Mouse (Mus musculus) layer of hippocampus, adult 2 months (tissue): Measurements from ENCODE around the gene Evi5l. TPM values are rescaled to one million over a fixed set of nuclear protein-coding genes. Genes with fewer than 3 reads are reported as not detected.

ENCODE experiments used
- DNase-seq, 2 experiments: peaks; one replicate each; pipeline ENCODE4 v3.0.0; 2022; ENCODE audit warnings: low spot score in 2 of 2
- H3K27ac ChIP-seq: fragments of 200-600 bp; 2 replicates; pipeline ENCODE4 v1.8.1; 2022
- H3K4me3 ChIP-seq: fragments of 200-600 bp; 2 replicates; pipeline ENCODE4 v1.8.1; 2022; ENCODE audit warnings: mild to moderate bottlenecking
- CTCF ChIP-seq: fragments of 200-600 bp; conservative IDR thresholded peaks from 2 replicates; pipeline ENCODE4 v1.8.1; 2022; ENCODE audit warnings: antibody characterized with exemption, mild to moderate bottlenecking, moderate library complexity
- total RNA-seq, 2 experiments: library from RNA; stranded (reverse); gene quantifications; 2 replicates each; pipeline ENCODE4 v1.2.3; 2021

Evi5l gene
- total RNA-seq, 2 experiments from 2014 or later, result 100 to 107 TPM

DNA sequence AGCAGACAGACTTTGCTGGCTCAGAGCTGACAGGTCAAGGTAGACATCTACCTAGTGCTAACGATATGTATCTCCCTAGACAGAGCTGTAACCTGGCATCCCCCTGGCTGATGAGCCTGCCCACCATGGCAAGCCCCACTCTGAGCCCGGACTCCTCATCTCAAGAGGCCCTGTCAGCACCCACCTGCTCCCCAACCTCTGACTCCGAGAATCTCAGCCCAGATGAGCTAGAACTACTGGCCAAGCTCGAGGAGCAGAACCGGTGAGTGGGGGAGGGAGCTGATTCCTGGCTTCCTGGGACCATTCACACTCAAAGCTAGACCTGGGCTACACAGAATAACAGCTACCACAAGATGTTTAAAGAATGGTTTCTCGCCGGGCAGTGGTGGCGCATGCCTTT is 17.0 kb downstream of the Evi5l start:
- no peak for TF ChIP-seq CTCF
- no peak for DNase-seq
- Histone ChIP-seq H3K27ac (no peak overlapping the region), H3K4me3 (no peak overlapping the region)

DNA sequence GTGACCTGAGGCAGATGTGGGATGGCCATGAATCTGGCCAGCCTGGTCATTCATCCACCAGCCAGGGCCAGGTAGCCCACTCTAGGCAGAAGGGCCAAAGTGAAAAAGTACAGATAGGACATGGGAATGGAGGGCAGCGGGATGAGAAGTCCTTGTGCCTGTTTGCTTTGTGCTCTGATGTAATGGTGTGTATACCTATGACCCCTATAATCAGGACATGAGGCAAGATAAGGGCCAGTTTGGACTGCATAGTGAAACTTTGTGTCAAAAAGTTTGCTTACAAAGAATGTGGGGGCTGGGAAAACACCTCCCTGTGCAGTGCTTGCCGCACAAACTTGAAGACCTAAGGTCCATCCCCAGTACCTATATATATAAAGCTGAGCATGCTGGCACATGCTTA is 19.8 kb downstream of the Evi5l start:
- DNase-seq, result no peak
- no peak overlapping the region for H3K4me3 ChIP-seq
- TF ChIP-seq CTCF, result no peak
- H3K27ac ChIP-seq, result no peak overlapping the region

DNA sequence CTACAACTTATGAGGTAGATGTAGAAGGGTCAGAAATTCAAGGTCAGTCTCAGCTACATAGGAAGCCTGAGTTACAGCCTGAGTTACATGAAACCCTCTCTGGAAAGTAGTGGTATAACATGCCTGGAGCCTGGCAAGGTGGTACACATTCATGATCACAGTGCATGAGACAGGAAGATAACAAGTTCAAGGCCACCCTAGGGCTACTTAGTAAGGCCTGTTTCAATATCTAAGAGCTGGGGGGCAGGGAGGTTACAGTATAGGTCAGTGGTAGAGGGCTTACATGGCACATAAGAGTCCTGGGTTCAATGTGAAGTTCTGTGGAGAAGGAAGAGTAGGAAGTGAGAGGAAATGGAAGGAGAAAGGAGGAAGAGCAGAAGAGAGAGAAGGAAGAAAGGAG is 22.2 kb downstream of the Evi5l start:
- no peak for TF ChIP-seq CTCF
- Histone ChIP-seq H3K27ac (peak overlapping the region; percentile 61), H3K4me3 (no peak overlapping the region)
- DNase-seq, result no peak

DNA sequence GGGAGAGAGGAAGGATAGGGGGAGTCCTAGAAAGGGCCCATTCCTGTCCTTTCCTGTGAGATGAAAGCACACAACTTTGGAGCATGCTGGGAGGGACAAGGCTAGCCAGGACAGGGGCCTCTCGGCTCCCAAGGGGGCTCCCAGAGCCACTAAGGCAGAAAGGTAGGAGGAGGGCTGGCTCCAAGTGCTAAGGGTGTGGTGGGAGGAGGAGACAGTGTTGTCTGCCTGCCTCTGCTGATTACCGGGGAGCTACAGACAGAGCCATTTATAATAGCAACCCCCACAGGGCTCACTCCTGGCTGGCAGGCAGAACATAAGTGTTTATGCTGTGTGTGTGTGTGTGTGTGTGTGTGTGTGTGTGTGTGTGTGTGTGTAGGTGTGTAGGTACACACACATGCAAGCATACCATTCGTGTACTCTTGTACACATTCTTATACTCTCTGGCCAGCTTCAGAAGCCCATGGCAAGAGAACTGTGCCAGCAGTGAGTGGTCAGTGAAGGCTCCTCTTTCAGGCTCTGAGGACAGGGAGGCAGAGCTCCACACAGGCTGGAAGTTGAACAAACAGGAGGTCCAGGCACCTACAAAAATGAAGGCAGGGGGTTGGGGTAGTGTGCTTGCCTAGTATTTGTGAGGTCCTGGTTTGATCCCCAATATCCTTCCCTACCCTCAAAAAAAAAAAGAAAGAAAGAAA is 22.8 kb downstream of the Evi5l start:
- DNase-seq, result no peak
- TF ChIP-seq CTCF, result no peak
- H3K27ac ChIP-seq, result peak overlapping the region; percentile 61
- H3K4me3 ChIP-seq, result no peak overlapping the region

DNA sequence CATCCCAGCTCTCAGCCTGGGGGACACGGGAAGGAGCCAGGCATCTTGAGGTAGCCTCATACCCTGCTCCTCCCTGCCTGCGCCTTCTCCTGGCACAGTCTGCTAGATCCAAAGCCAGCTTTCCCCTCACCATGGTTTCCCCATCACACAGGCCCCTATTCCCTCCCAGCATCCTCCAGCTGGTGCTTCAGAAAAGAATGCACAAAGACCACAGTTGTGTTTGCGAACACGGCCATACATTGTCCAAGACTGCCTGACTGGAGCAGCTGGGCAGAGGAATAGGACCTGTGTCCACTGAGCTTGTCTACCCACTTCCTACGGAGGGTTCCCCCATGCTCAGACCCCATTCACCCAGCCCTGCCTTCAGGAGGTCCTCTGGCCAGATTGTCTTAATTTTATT is 25.9 kb downstream of the Evi5l start:
- H3K4me3 ChIP-seq, result no peak overlapping the region
- H3K27ac ChIP-seq, result peak overlapping the region; percentile 87
- DNase-seq, result peak; percentile 50 to 67
- TF ChIP-seq CTCF, result no peak

DNA sequence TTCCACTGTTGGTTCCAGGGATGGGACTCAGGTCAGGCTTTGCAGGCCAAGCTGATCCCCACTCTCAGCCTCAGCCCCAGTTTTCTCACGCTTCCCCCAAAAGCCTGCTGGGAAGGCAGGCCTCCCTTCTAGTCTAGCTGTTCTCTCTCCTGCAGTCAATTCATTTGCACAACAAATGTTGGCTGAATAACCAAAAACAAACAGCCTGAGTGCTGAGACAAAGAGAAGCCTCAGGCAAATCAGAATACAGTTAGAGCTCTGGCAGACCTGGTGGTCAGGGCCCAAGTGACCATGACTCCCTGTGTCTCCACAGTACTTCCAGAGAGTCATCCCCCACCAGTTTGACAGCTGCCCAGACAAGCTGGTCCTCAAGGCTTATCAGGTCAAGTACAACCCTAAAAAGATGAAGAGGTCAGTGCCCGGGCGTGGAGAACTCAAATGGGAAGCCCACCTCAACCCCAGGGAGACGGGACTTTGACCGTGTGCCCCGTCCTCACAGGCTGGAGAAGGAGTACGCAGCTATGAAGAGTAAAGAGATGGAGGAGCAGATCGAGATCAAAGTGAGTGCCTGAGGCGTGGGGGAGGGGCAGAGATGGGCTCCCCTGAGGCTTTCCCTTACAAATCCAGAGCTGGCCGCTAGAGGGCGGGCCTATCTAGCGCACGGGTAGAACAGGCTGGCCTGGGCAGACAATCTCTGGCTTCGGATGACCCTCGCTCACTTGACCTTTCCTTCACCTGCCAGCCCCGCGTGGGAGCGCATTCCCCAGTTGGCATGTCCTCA is 26.6 kb downstream of the Evi5l start:
- peak; percentile 85 to 95 for DNase-seq
- no peak overlapping the region for H3K4me3 ChIP-seq
- TF ChIP-seq CTCF, result peak; percentile 97
- peak overlapping the region; percentile 87 for H3K27ac ChIP-seq

DNA sequence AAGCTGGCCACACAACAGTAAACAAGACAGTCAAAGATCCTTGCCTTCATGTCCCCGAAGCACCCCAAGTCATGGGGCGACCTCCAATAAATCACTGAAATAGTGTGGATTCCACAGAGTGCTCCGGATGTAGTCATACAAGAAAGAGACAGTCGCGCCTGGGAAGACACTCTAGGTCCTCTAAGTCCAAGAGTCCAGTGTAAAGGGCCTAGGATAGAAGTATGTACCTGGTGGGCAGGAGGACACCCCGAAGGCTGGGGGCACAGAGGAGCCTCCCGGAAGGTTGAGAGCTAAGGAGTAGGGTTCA is 27.2 kb downstream of the Evi5l start:
- H3K27ac ChIP-seq, result peak overlapping the region; percentile 87
- no peak for TF ChIP-seq CTCF
- no peak for DNase-seq
- H3K4me3 ChIP-seq, result no peak overlapping the region

DNA sequence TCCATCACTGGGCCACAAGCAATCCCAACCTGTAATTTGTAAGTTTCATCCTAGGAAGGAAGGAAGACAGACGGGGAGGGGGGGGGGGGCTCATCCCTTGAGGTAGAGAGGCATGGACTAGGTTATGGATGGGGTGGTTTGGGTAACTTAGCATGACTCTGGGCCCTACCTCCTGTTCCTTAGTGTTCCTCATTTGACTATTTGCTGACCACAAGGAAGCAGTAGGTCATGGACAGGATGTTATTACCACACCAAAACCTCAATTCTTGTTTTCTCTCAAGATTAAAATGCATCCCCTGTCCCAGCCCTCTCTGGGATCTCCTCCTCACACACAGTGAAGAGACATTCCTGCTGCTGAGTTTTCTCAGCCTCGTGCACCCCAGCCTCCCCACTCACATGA is 35.0 kb downstream of the Evi5l start:
- Histone ChIP-seq H3K27ac (no peak overlapping the region), H3K4me3 (no peak overlapping the region)
- TF ChIP-seq CTCF, result no peak
- no peak for DNase-seq

DNA sequence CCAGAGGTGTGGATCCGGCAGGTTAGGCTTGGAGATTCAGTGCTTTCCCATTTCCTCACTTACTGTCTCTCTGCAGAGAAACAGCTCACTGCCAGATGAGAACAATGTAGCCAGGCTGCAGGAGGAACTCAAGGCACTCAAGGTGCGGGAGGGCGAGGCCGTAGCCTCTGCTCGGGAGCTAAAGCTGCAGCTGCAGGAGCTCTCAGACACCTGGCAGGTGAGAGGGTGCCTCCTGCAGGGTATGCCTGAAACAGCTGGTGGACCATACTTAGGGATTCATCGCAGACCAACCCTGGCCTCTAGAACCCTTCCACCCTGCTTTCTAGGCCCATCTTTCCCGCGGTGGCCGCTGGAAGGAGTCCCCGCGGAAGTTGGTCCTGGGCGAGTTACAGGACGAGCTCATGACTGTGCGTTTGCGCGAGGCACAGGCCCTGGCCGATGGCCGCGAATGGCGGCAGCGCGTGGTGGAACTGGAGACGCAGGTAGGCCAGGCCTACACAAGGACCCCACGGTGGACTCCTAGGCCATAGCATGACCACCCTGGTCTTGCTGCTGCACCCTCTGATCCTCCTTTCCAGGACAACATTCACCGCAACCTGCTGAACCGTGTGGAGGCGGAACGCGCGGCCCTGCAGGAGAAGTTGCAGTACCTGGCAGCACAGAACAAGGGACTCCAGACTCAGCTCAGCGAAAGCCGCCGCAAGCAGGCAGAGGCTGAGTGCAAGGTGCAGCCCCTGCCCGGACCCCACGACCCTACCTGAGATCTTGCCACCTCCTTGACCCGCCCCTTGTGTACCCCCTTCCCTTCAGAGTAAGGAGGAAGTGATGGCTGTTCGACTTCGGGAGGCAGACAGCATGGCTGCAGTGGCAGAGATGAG is 39.1 kb downstream of the Evi5l start:
- no peak for TF ChIP-seq CTCF
- peak overlapping the region; percentile 72; the same call in 1 of the 2 replicates for H3K27ac ChIP-seq
- no peak for DNase-seq
- no peak overlapping the region for H3K4me3 ChIP-seq

DNA sequence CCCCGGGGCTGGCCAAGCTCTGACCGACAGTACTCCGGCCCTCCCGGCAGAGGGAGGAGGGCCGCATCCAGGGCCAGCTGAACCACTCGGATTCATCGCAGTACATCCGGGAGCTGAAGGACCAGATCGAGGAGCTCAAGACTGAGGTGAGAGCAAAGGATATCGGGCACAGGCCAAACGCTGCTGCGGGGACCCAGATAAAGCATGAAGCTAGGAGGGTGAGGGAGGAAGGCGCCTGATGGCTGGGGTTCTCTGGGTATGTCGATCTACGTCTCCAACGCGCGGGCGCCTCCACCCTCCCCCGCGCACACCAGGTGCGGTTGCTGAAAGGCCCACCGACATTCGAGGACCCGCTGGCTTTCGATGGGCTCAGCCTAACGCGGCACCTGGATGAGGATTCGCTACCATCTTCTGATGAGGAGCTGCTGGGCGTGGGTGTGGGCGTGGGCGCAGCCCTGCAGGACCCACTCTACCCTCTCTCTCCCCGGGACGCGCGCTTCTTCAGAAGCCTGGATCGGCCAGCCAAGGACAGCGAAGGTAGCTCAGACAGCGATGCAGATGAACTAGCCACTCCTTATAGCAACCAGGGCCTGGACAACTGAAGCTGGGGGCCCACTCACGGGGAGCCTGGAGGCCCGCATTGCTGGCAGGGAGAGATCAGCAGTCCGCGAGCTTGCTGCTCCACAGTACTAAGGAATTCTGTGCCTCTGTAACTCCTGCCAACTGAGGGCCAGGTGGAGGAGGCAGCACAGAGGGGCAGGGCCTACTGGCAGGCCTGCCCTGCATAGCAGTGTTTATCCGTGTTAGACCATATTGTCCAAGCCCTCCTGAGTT is 40.0 kb downstream of the Evi5l start:
- DNase-seq, result no peak
- peak overlapping the region; percentile 72 for H3K27ac ChIP-seq

DNA sequence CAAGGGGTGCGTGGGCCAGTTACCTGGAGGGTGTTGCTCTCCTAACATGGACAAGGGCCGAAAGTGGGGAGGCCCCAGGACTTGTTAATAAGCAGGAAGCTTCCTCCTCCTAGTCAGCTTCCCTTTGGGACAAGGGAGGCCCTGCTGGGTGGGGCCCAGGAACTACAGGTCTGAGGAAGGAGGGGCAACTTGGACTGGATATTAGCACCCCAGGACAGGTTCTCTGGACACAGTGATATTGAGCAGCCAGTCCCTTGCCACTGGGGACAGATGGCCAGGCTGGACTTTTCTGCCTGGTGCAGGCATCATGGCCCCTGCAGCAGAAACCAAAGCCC is 40.6 kb downstream of the Evi5l start:
- DNase-seq, result no peak
- peak overlapping the region; percentile 72 for H3K27ac ChIP-seq
- no peak overlapping the region for H3K4me3 ChIP-seq
- no peak for TF ChIP-seq CTCF

More for the DNA sequence above, 40.0 kb downstream of the Evi5l start:
- no peak overlapping the region for H3K4me3 ChIP-seq
- no peak for TF ChIP-seq CTCF

DNA sequence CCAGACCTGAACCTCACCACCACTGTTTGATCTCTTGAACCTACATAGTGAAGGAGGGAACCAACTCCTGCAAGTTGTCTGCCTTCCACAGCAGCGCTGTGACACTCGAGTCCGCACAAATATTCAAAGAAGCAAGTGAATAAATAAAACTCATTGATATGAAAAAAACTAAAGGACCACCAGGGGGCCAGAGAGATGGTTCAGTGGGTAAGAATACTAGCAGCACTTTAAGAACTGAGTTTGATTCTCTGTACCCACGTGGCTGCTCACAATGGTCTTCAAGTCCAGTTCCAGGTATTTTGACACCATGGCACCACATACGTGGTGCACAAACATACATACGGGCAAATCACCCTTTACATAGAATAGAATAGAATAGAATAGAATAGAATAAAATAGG is 44.7 kb downstream of the Evi5l start:
- TF ChIP-seq CTCF, result peak; percentile 61
- peak overlapping the region; percentile 10; the same call in 1 of the 2 replicates for H3K27ac ChIP-seq
- H3K4me3 ChIP-seq, result no peak overlapping the region
- DNase-seq, result no peak
